Mouse (Mus musculus) erythroblast, embryonic 14.5 days (primary cell): Measurements from ENCODE around the gene Rpp25.

Source experiments
- GATA1 ChIP-seq: IDR thresholded peaks from 2 replicates; pipeline ENCODE4 v1.6.1; 2012; ENCODE audit warnings: low read length, inconsistent platforms, mixed read lengths
- TAL1 ChIP-seq: IDR thresholded peaks from 3 replicates; pipeline ENCODE4 v1.6.1; 2012; ENCODE audit warnings: low read length, inconsistent platforms, mixed read lengths

DNA sequence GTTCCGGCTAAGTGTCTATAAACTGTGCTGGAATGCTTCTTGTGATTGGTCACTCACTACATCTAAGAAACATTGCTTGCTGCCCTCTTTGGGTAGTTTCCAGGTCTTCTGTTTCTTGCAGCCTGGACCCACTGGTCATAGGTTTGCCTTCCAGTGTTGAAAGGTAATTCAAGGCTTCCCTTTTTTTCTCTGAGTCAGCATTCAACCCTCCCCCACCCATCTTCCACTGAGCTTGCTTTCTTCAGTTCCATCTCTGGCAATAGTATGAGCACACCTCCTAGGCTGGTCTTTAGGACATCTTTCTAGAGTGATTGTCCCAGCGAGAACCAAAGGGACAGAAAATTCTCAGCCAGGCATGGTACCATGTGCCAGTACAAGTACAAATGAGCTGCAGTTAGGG, 35.7 kb downstream of the Rpp25 start:
- no peak for TF ChIP-seq TAL1
- TF ChIP-seq GATA1 = no peak
